Mouse (Mus musculus): ENCODE measurements at regions not wholly inside any gene's neighbourhood (a gene's known extent, or its start where the extent isn't known, plus 50 kb on each side); places are given as distances from the start of the nearest gene placed in this dataset.

- H3K27ac ChIP-seq, result no peak overlapping the region
- H3K4me3 ChIP-seq, result no peak overlapping the region
- no peaks in the 10 kb centered on the region for H3K36me3 ChIP-seq
- 76% methylated on average over 7 of the region's 7 CpGs for WGBS
- no peak for DNase-seq (ENCODE audit: low spot score)
- no peaks in the 10 kb centered on the region for H3K27me3 ChIP-seq (ENCODE audit: insufficient read depth, poor library complexity, severe bottlenecking)
- no peaks in the 10 kb centered on the region for H3K9me3 ChIP-seq
- H3K4me1 ChIP-seq (replicated peaks), result no peaks in the 10 kb centered on the region
These were observed 83.0 kb upstream of the Lrpprc start for GRCm38 (mm10) chr17:84873554-84873953.

GRCm38 (mm10) chr17:84874494-84874893 lies 82.0 kb upstream of the Ppm1b start:
- H3K9me3 ChIP-seq, result no peaks in the 10 kb centered on the region
- 81% methylated on average over 6 of the region's 6 CpGs for WGBS
- no peaks in the 10 kb centered on the region for H3K36me3 ChIP-seq
- H3K27me3 ChIP-seq (ENCODE audit: insufficient read depth, poor library complexity, severe bottlenecking), result no peaks in the 10 kb centered on the region
- DNase-seq (ENCODE audit: low spot score), result no peak
- H3K4me3 ChIP-seq, result no peak overlapping the region
- no peak overlapping the region for H3K27ac ChIP-seq
- H3K4me1 ChIP-seq (replicated peaks), result no peaks in the 10 kb centered on the region

- no peaks in the 10 kb centered on the region for H3K4me1 ChIP-seq (replicated peaks)
- no peak overlapping the region for H3K4me3 ChIP-seq
- no peaks in the 10 kb centered on the region for H3K36me3 ChIP-seq
- H3K9me3 ChIP-seq, result no peaks in the 10 kb centered on the region
- H3K27me3 ChIP-seq (ENCODE audit: insufficient read depth, poor library complexity, severe bottlenecking), result no peaks in the 10 kb centered on the region
- H3K27ac ChIP-seq, result no peak overlapping the region
- WGBS, result 82% methylated on average over 6 of the region's 6 CpGs
- no peak for DNase-seq (ENCODE audit: low spot score)
These were observed 81.5 kb upstream of the Ppm1b start for GRCm38 (mm10) chr17:84875031-84875430.

- H3K27ac ChIP-seq, result no peak overlapping the region
- no peaks in the 10 kb centered on the region for H3K27me3 ChIP-seq (ENCODE audit: insufficient read depth, poor library complexity, severe bottlenecking)
- DNase-seq (ENCODE audit: low spot score), result no peak
- H3K9me3 ChIP-seq, result no peaks in the 10 kb centered on the region
- H3K36me3 ChIP-seq, result no peaks in the 10 kb centered on the region
- no peaks in the 10 kb centered on the region for H3K4me1 ChIP-seq (replicated peaks)
- WGBS, result 90% methylated on average over 4 of the region's 4 CpGs
- no peak overlapping the region for H3K4me3 ChIP-seq
These were observed 80.5 kb upstream of the Ppm1b start for GRCm38 (mm10) chr17:84876037-84876436.

GRCm38 (mm10) chr17:84877176-84877863 lies 79.2 kb upstream of the Ppm1b start:
- WGBS, result 81% methylated on average over 14 of the region's 14 CpGs
- DNase-seq (ENCODE audit: low spot score), result no peak

GRCm38 (mm10) chr17:84877864-84878224 lies 78.7 kb upstream of the Ppm1b start:
- no peaks in the 10 kb centered on the region for H3K36me3 ChIP-seq
- H3K4me1 ChIP-seq (replicated peaks), result no peaks in the 10 kb centered on the region
- H3K27ac ChIP-seq, result peak overlapping the region; percentile 71
- whole genome bisulfite sequencing, result 21% methylated on average over 10 of the region's 10 CpGs
- peak; percentile 74 for DNase-seq (ENCODE audit: low spot score)
- H3K27me3 ChIP-seq (ENCODE audit: insufficient read depth, poor library complexity, severe bottlenecking), result no peaks in the 10 kb centered on the region
- H3K9me3 ChIP-seq, result no peaks in the 10 kb centered on the region
- H3K4me3 ChIP-seq, result peak overlapping the region; percentile 18

More at GRCm38 (mm10) chr17:84877176-84877863, 79.2 kb upstream of the Ppm1b start:
- no peak overlapping the region for H3K4me3 ChIP-seq
- no peaks in the 10 kb centered on the region for H3K4me1 ChIP-seq (replicated peaks)
- no peak overlapping the region for H3K27ac ChIP-seq
- H3K9me3 ChIP-seq, result no peaks in the 10 kb centered on the region
- H3K36me3 ChIP-seq, result no peaks in the 10 kb centered on the region
- no peaks in the 10 kb centered on the region for H3K27me3 ChIP-seq (ENCODE audit: insufficient read depth, poor library complexity, severe bottlenecking)

GRCm38 (mm10) chr17:84878316-84878715 lies 78.2 kb upstream of the Ppm1b start:
- no peaks in the 10 kb centered on the region for H3K27me3 ChIP-seq (ENCODE audit: insufficient read depth, poor library complexity, severe bottlenecking)
- H3K4me1 ChIP-seq (replicated peaks), result no peaks in the 10 kb centered on the region
- H3K27ac ChIP-seq, result peak overlapping the region; percentile 71
- 0 out of 2 replicates have a peak overlapping the region, but pooled peaks have one; percentile 18 for H3K4me3 ChIP-seq
- H3K9me3 ChIP-seq, result no peaks in the 10 kb centered on the region
- H3K36me3 ChIP-seq, result no peaks in the 10 kb centered on the region
- 86% methylated on average over 5 of the region's 5 CpGs for WGBS
- DNase-seq (ENCODE audit: low spot score), result no peak

- DNase-seq (ENCODE audit: low spot score), result no peak
- WGBS, result 90% methylated on average over 10 of the region's 10 CpGs
- no peaks in the 10 kb centered on the region for H3K4me1 ChIP-seq (replicated peaks)
- no peaks in the 10 kb centered on the region for H3K27me3 ChIP-seq (ENCODE audit: insufficient read depth, poor library complexity, severe bottlenecking)
- H3K9me3 ChIP-seq, result no peaks in the 10 kb centered on the region
- no peaks in the 10 kb centered on the region for H3K36me3 ChIP-seq
- no peak overlapping the region for H3K4me3 ChIP-seq
- H3K27ac ChIP-seq, result no peak overlapping the region
These were observed 77.4 kb upstream of the Ppm1b start for GRCm38 (mm10) chr17:84879146-84879545.

GRCm38 (mm10) chr17:84880946-84881345 lies 75.6 kb upstream of the Ppm1b start:
- no peak overlapping the region for H3K27ac ChIP-seq
- 89% methylated on average over 2 of the region's 2 CpGs for WGBS

GRCm38 (mm10) chr17:84888525-84888924 lies 68.0 kb upstream of the Ppm1b start:
- no peaks in the 10 kb centered on the region for H3K4me1 ChIP-seq (replicated peaks)
- no peaks in the 10 kb centered on the region for H3K9me3 ChIP-seq
- no peak for DNase-seq (ENCODE audit: low spot score)
- H3K27ac ChIP-seq, result no peak overlapping the region
- 88% methylated on average over 5 of the region's 5 CpGs for WGBS
- H3K4me3 ChIP-seq, result no peak overlapping the region
- H3K36me3 ChIP-seq, result no peaks in the 10 kb centered on the region
- no peaks in the 10 kb centered on the region for H3K27me3 ChIP-seq (ENCODE audit: insufficient read depth, poor library complexity, severe bottlenecking)

More at GRCm38 (mm10) chr17:84880946-84881345, 75.6 kb upstream of the Ppm1b start:
- Histone ChIP-seq H3K9me3 (no peaks in the 10 kb centered on the region), H3K4me3 (no peak overlapping the region), H3K36me3 (no peaks in the 10 kb centered on the region), H3K27me3 (ENCODE audit: insufficient read depth, poor library complexity, severe bottlenecking) (no peaks in the 10 kb centered on the region), H3K4me1 (replicated peaks) (no peaks in the 10 kb centered on the region)
- DNase-seq (ENCODE audit: low spot score), result no peak

GRCm38 (mm10) chr17:84890871-84891599 lies 65.5 kb upstream of the Ppm1b start:
- WGBS, result 87% methylated on average over 12 of the region's 12 CpGs
- Histone ChIP-seq H3K27ac (no peak overlapping the region), H3K4me3 (no peak overlapping the region), H3K4me1 (replicated peaks) (no peaks in the 10 kb centered on the region), H3K27me3 (ENCODE audit: insufficient read depth, poor library complexity, severe bottlenecking) (no peaks in the 10 kb centered on the region), H3K9me3 (no peaks in the 10 kb centered on the region), H3K36me3 (no peaks in the 10 kb centered on the region)
- DNase-seq (ENCODE audit: low spot score), result no peak

- Histone ChIP-seq H3K4me1 (replicated peaks) (no peaks in the 10 kb centered on the region), H3K9me3 (0 out of 2 replicates have a peak, but pooled peaks cover 1% of the 10 kb centered on the region), H3K27ac (no peak overlapping the region), H3K36me3 (no peaks in the 10 kb centered on the region), H3K4me3 (no peak overlapping the region), H3K27me3 (ENCODE audit: insufficient read depth, poor library complexity, severe bottlenecking) (no peaks in the 10 kb centered on the region)
- DNase-seq (ENCODE audit: low spot score), result no peak
- WGBS, result 81% methylated on average over 16 of the region's 16 CpGs
These were observed 63.1 kb upstream of the Ppm1b start for GRCm38 (mm10) chr17:84893273-84894033.

GRCm38 (mm10) chr17:84895526-84895925 lies 61.0 kb upstream of the Ppm1b start:
- Histone ChIP-seq H3K4me1 (replicated peaks) (no peaks in the 10 kb centered on the region), H3K27ac (no peak overlapping the region), H3K27me3 (ENCODE audit: insufficient read depth, poor library complexity, severe bottlenecking) (no peaks in the 10 kb centered on the region), H3K4me3 (no peak overlapping the region), H3K36me3 (no peaks in the 10 kb centered on the region), H3K9me3 (0 out of 2 replicates have a peak, but pooled peaks cover 4% of the 10 kb centered on the region)
- no peak for DNase-seq (ENCODE audit: low spot score)
- WGBS, result 89% methylated on average over 3 of the region's 3 CpGs
